Mouse (Mus musculus): ENCODE measurements around the gene Exoc8. TPM values are rescaled to one million over a fixed set of nuclear protein-coding genes. Genes with fewer than 3 reads are reported as not detected.

Exoc8 gene
- total RNA-seq, 2 experiments from 2014 or later = 33.4 to 34.2 TPM

GRCm38 (mm10) chr8:124859466-124859865 is 38.0 kb downstream of the Exoc8 start:
- no peak for DNase-seq (ENCODE audit: low spot score in 2 of 2)

DNA sequence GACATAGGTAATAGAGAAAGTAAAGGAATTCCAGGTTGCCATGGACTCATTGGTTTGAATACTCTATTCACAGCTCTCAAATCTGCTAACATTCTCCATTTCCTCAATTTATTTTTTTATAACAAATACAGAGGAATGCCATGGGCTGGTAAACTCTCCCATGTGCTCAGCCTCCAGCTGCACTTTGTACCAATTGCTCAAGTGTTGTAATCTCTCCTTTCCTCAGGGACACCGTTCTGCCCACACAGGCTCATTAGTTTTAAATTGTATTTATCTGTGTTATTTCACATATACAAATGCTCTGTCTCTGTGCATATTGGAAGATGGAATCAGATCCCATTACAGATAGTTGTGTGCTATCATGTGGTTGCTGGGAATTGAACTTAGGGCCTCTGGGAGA is 44.0 kb downstream of the Exoc8 start:
- DNase-seq (ENCODE audit: low spot score in 2 of 2) = no peak

- no peak for DNase-seq (ENCODE audit: low spot score in 2 of 2)
Measured at GRCm38 (mm10) chr8:124845573-124845972, 51.9 kb downstream of the Exoc8 start.

DNA sequence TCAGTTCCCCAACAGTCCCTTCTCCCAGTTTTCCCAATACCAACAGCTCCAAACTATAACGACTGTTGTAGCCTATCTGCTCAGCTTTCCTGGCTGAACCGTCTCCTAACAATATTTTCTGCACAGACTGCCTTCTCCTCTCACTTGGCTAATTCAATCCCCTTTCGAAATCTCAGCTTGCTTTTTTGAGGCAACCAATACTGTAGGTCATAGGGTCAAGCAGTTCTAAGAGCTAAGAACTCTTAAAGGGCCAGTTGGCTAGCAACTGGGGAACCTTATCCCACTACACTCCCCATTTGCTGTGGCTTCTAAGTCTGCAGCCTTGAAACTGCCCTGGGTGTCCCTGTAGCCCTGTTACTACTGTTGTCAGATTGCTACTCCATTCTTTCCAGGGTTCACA is 52.4 kb downstream of the Exoc8 start:
- no peak for DNase-seq (ENCODE audit: low spot score in 2 of 2)

Other genes with a start within 250 kb of the Exoc8 start
- 10 to 100 TPM; 56.4 to 66.5 TPM for gene 2310022B05Rik, start 234.3 kb downstream of the Exoc8 start, total RNA-seq (2021)
- gene Ttc13, start 175.7 kb downstream of the Exoc8 start, total RNA-seq (2021) = 10 to 100 TPM; 36.7 to 38.6 TPM
- 10 to 100 TPM; 10.3 to 12.8 TPM for gene Arv1, start 175.6 kb downstream of the Exoc8 start, total RNA-seq (2021)
- under 1 TPM; 0.49 to 0.53 TPM for gene Fam89a, start 145.9 kb downstream of the Exoc8 start, total RNA-seq (2021)
- gene Trim67, start 104.6 kb downstream of the Exoc8 start, total RNA-seq (2021) = 1 to 10 TPM; 1.5 to 2.2 TPM
- 10 to 100 TPM; 57.4 to 63.2 TPM for gene Gnpat, start 34.7 kb downstream of the Exoc8 start, total RNA-seq (2021)
- gene 2810004N23Rik, start 34.6 kb downstream of the Exoc8 start, total RNA-seq (2021) = 10 to 100 TPM; 19.5 to 23.3 TPM
- gene Sprtn, start 181 bp upstream of the Exoc8 start, total RNA-seq (2021) = 10 to 100 TPM; 13.0 to 13.5 TPM
- 10 to 100 TPM; 61.4 to 69.5 TPM for gene Egln1, start 51.6 kb upstream of the Exoc8 start, total RNA-seq (2021)
- 100 to 1,000 TPM; 181 to 182 TPM for gene Tsnax, start 115.3 kb upstream of the Exoc8 start, total RNA-seq (2021)
- 1 to 10 TPM; 1.6 to 1.9 TPM for gene Disc1, start 156.5 kb upstream of the Exoc8 start, total RNA-seq (2021)

All from left cerebral cortex, adult 18-20 months (tissue).